Mouse (Mus musculus): ENCODE measurements around the gene Wasl.

Wasl gene

DNA sequence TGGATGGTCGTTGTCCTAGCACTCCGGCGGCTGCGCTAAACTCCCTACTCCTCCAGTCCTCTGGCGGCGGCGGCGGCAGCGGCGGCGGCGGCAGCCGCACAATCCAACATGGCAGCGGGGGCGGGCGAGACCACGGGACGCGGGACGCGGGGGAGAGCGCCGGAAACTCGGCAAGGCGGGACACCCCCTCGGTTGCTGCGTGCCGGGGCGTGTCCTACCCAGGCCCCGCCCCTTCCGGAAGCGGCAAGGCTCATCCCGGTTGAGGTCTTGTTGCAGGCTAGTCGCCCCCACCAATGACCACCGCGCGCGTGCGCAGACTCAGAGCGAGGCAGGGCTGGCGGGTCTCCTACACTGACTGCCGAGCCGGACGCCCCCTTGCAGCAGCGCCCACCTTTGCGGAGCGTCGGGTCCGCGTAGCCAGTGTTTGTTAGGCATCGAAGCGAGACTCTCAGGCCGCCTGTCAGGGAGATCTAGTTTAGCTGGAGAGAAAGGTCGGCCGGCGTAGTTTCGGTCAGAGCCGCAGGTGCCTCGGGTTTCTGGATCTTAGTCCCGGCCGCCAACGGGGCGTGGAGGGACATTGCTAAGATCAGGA, at the start of gene Wasl:
Wasl (minus strand) TSS at position 143 of the 592 bp plus-strand sequence.
- peak; percentile 94 to 96 for DNase-seq (ENCODE audit: low spot score in 2 of 2)

GRCm38 (mm10) chr6:24707499-24707898, 42.7 kb upstream of the Wasl start:
- no peak for DNase-seq (ENCODE audit: low spot score in 2 of 2)

- DNase-seq (ENCODE audit: low spot score in 2 of 2), result no peak
Observed at GRCm38 (mm10) chr6:24707090-24707489, 42.3 kb upstream of the Wasl start.

DNA sequence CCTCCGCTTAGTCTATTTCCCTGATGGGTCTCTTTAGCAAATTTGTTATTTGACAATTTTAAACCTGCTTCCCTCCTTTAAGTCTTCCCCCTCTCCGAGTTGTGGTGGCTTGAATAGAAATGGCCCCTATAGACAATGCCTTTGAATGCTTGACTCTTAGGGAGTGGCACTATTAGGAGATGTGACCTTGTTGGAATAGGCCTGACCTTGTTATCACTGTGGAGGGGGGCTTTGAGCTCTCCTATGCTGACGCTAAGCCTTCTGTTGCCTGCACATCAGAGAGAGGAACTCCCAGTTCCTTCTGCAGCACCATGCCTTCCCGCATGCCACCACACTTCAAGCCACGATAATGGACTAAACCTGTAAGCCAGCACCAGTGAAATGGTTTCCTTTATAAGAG, 32.4 kb upstream of the Wasl start:
- no peak for DNase-seq (ENCODE audit: low spot score in 2 of 2)

DNA sequence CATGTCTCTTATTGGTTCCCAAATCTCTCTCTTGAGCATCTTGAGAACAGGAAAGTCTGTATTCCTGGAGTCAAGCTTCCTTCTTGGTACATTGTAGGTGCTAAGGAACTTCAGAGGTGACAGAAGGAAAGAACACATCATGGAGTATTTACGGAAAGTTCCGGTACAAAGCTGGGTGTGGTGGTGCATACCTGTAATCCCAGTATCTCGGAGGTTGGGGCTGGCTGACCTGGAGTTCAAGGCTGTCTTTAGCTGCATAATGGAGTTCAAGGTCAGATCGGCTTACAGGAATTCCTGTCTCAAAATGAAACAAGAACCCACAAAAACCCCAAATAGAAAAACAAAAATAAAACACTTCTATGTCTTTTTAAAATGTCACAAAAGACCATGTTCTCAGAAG, 31.3 kb upstream of the Wasl start:
- no peak for DNase-seq (ENCODE audit: low spot score in 2 of 2)

DNA sequence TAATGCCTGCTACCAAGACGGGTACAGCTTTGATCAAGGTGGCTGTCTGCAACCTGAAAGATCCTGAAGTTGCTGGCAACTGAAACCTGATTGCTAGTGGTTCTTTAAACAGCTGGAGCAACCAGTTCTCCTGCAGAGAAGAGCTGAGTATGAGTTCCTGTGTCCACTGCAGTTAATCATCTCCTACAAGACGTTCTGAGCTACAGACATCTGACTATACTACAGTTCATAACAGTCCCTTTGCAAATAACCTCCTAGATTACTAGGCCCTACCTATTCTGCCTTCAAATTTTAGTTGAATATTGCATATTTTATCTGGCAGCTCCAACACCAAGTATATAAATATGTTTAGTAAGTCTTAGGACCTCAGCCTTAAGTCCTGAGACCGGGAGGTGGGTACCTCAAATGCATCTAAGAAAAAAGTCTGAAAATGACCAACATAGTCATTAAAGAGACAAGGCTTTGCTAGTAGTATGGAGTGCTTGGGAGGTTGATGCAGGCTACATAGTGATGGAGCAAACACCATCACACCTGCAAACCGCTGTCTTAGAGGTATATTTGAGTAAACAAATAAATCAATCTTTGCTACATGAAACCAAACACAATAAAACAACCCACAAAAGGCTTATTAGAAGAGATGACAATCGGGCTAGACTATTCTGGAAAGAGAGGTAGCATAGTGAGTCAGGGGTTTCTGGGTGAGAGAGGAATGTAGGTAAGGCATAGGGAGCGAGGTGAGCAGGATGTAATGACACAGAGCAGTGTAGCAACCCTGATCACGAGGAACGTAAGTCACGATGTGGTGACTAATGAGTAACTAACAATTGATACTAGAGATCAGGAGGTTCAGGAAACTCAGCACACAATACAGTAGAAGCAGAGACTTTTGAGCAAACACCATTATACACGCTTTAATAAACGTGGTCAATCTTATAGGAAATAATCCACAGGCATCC, 29.9 kb upstream of the Wasl start:
- no peak for DNase-seq (ENCODE audit: low spot score in 2 of 2)

DNA sequence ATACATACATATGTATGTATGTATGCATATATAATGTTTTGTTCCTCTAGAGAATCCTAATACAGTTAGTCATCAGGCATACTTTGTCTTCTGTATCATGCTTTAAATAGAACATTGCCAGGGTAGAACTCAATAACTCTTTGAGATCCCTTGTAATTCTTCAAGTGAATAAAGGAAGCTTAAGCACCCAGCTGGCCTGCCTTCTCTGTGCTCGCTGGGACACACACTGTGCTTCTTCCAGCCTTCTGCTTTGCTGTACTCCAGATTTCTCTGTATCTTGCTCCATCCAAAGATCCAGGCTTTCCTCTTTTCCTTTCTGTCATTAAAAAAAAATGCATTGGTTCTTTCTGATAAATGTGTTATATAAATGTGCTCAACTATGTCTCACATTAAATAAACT, 23.1 kb upstream of the Wasl start:
- DNase-seq (ENCODE audit: low spot score in 2 of 2), result no peak

DNA sequence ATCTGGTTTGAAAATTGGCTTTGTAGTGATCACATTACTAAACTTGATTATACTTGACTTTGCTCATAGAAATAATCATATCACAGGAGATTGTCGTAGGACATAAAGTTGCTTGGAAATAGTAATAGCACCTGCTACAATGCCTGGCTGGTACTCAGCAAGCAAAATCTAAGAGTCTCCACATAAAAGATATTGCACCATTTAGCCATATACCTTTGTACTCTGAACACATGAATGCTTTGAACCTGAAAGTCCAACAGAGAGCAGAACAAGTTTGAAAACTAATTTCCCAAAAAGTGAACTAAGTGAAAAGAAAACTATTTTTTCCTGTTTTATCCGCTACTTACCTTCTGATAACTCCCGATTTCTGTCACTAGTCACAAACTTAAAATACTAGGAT, 18.3 kb upstream of the Wasl start:
- no peak for DNase-seq (ENCODE audit: low spot score in 2 of 2)

DNA sequence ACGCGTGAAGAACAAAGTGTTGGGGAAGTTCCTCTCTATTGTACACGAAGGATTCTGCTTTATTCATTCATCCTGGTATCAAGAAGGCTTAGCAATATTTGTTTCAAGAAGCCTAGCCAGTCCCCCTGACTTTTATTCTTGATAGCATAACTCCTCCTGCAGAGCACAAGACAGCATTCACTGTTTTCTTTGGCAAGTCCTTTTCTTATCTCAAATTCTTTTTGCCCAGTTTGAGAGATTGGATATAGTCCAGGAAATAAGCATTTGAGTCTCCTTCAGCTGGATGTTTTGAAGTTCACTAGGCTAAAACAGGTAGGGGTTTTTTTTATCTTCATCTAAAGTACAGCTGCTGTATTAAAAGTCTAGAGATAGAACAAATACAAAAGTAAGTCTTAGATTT, 3.0 kb upstream of the Wasl start:
- DNase-seq (ENCODE audit: low spot score in 2 of 2), result no peak

GRCm38 (mm10) chr6:24666248-24666647, 1.4 kb upstream of the Wasl start:
- no peak for DNase-seq (ENCODE audit: low spot score in 2 of 2)

DNA sequence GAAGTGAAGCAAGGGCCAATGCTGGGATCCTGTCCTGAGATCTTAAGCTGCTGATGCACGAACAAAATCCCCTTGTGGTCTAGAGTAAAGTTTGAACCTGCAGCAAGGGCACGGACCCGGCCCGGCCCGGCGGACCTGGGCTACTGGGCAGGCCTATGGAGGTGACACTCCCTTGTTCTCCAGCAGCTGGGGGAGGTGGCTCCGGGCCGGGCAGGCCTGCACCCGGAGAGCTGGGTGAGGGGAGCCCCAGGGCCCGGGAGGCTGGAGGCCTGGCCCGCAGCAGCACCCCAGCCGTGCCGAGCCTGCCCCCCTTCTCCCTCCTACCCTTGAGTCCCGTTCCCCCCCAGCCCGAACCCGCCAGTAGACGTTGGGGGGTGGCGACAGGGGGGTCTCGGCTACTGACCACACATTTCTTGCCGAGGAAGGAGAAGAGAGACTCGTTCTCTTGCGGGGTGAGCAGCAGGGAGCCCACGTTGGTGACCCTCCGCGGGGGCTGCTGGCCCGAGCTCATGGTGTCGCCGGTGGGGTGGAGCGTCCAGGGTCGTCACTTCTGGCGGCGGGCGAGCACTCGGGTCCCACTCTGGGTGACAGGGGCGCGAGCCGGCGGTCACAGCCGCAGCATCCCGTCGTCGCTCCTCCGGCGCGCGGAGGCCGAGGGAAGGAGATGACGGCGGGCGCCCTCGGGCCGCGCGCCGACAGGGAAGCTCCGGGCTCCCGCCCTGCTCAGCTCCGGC, 509 bp downstream of the Wasl start:
- DNase-seq (ENCODE audit: low spot score in 2 of 2), result peak; percentile 16 to 45

DNA sequence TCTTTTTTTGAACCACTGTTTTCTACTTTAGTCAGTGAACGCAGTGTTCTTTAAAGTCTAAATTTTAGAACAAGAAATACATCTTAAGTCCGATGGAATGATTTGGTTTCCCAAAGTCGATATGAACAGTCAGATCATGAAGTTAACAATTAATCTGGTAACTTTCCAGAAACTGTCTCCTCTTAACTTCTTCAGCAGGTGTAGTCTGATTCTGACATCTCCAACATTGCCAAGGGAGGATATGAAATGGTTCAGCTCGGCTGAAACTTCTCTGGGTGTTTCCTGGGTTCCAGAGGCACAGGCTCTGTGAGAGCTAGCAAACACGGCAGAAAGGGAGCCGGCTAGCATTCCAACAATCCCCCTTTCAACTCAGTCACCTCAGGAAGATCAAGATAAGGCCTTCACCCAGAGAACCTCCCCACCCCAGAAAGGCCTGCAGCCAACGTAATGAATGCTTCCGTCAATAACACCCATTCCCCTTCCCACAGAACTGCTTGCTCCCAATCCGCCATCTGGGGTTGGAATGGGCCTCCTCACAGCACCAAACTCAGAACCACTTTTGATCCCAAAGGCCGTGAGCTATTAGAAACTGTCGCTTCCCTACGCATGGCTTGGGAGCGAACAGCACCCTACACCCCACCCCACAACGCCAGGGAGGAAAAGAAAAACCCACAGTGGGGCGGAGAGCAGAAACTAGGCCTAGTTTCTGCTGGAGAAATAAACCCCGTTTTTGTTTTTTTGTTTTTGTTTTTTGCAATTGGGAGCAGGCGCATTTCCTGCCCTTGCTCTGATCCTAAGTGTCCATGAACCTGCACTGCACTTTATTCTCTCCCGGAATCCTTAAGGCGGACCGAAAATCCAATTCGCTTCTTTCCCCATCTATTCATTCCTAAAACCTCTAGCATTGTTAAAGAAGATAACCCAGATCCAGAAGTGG, 1.3 kb downstream of the Wasl start:
- DNase-seq (ENCODE audit: low spot score in 2 of 2), result no peak

DNA sequence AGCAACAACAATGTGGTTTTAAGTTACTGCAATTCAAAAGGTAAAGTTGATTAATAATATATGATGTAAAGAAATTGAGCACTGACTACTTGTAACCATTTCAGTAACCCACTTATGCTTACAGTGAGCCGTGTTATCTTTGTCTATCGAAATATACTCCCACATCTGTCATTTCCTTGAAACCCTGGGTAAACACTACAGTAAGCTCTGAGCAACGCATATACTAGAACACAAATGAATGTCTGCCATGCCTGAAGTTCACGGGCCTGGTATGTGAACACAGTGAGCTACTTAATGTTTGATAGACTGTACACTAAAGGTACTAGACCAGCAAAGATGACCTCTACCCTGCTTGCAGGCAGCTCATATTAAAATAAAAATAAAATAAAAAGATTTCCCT, 2.3 kb downstream of the Wasl start:
- DNase-seq (ENCODE audit: low spot score in 2 of 2), result no peak

GRCm38 (mm10) chr6:24661879-24662278, 2.9 kb downstream of the Wasl start:
- DNase-seq (ENCODE audit: low spot score in 2 of 2), result no peak

- no peak for DNase-seq (ENCODE audit: low spot score in 2 of 2)
Observed at GRCm38 (mm10) chr6:24657647-24658387, 7.0 kb downstream of the Wasl start.

DNA sequence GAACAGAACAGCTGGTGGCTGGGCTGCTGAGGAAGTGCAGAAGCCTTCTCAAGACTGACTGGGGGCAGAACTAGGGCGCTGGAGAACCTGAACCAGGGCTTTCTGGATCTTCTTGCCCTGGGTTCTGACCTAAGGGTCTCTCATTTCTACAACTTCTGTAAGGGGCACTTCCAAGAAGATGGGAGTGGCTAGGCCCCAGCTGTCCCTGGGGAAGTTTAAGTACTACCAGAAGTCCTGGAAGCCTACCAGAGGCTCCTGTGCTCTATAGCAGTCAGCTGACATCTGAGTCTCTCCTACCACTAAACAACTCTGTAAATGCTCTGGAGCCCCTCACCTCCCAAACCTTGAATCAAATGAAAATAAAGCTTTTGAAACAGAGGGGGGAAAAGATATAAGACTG, 8.7 kb downstream of the Wasl start:
- no peak for DNase-seq (ENCODE audit: low spot score in 2 of 2)

DNA sequence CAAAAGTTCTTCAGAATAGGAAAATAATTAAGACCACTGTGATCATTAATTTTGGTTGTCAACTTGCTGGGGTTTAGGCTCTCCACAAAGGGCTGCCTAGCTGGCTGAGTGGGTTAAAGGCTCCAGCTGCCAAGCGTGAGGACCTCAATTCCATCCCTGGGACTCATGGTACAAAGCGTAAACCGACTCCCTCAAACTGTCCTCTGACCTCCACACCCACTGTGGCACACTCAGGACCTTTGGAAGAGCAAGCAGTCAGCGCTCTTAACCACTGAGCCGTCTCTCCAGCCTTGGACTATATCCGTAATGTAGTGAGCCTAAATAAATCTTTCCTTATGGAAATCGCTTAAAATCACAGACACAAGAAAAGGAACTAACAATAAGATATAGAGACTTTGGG, 13.3 kb downstream of the Wasl start:
- no peak for DNase-seq (ENCODE audit: low spot score in 2 of 2)

DNA sequence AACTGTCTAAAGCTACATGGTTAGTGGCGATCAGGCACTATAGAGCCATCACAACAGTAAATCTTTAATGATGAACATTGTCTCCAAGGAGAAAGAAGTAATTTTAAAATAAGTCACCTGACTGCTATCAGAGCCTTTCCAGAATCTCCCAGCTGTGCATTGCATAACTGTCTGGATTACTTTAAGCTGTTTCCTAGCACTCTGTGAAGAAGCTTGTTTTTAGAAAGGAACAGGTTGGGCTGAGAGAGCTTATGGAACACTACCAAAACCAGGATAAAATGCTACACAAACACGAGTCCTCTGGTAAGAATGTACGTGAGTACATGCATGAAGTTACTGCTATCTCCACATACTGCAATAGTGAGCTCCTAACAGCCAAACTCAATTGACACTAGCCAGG, 14.1 kb downstream of the Wasl start:
- DNase-seq (ENCODE audit: low spot score in 2 of 2), result no peak

DNA sequence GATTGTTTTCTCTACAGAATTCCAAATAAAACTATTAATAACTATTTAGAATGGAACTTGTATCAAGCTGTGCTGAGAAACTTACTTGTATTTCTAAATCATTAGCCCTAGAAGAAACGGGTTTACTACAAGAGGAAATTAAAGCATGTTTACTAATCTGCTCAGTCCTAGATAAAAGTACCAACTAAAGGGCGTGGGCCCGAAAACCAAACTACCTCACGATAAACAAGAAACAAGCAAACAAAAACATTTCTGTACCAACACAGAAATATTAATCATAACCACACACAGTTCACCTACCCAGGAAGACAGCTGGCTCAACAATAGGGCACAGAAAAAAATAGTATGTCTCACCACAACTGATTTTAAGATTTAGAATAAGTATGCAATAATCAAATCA, 16.4 kb downstream of the Wasl start:
- no peak for DNase-seq (ENCODE audit: low spot score in 2 of 2)

DNA sequence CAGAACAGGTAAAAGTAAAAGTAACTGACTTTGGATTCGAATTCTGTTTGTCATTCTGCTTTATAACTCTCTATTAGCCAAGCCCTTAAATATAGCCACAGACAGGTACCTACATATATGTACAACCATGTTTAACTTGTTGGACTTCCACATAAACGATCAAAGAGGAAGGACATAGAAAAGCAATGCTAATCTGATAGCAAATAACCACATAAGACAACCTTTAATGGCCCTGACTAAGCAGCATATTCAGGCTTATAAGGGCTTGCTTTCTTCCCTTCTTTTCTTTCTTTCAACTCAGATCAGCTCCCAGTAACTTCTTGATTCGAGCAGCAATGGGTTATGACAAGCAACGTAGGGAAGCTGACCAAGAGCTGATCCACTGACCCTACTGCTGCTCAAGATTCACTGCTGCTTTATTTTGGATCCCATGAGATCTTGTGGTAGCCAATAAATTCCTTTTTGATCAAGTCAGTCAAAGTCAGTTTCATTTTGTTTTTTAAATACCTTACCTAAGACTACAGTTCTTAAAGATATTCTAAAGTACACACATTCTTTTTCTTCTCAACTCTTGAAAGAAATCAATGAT, 17.6 kb downstream of the Wasl start:
- no peak for DNase-seq (ENCODE audit: low spot score in 2 of 2)
